Mouse (Mus musculus) embryonic facial prominence, embryonic 11.5 days (tissue): ENCODE results near the gene Thegl. TPM values are rescaled to one million over a fixed set of nuclear protein-coding genes. Genes with fewer than 3 reads are reported as not detected.
A peak's percentile ranks its signal among the peaks of the same experiment; 100 is the strongest.

ENCODE experiments used
- ATAC-seq: fragments of 200-750 bp; cut with Nextera tagmentation; replicated peaks from 2 replicates; pipeline ENCODE4 v1.8.0; 2017; ENCODE audit warnings: low read depth; ENCODE audit not compliant: insufficient number of reproducible peaks, low FRiP score, low TSS enrichment
- DNase-seq: peaks from one replicate; pipeline ENCODE4 v3.0.0-alpha.2; 2015; ENCODE audit warnings: low spot score
- H3K27ac ChIP-seq: fragments of 300-500 bp; sonication (generic); replicated peaks from 2 replicates; pipeline ENCODE4 v1.5.1; 2014; ENCODE audit warnings: mild to moderate bottlenecking, low read depth, low read length, control low read depth
- H3K27me3 ChIP-seq: fragments of 300-500 bp; sonication (generic); 2 replicates; pipeline ENCODE4 v1.6.1; 2014; ENCODE audit warnings: mild to moderate bottlenecking, low read length, moderate library complexity, mixed read lengths; ENCODE audit not compliant: control insufficient read depth, insufficient read depth
- H3K36me3 ChIP-seq: fragments of 300-500 bp; sonication (generic); replicated peaks from 2 replicates; pipeline ENCODE4 v1.6.1; 2014; ENCODE audit warnings: low read depth, mild to moderate bottlenecking, low read length, moderate library complexity, mixed read lengths; ENCODE audit not compliant: control insufficient read depth, insufficient read depth
- H3K4me1 ChIP-seq: fragments of 300-500 bp; sonication (generic); 2 replicates; pipeline ENCODE4 v1.6.1; 2014; ENCODE audit warnings: low read length, mixed read lengths; ENCODE audit not compliant: control insufficient read depth, insufficient read depth
- H3K4me2 ChIP-seq: fragments of 300-500 bp; sonication (generic); 2 replicates; pipeline ENCODE4 v1.6.1; 2014; ENCODE audit warnings: low read depth, mild to moderate bottlenecking, control low read depth, low read length, moderate library complexity
- H3K4me3 ChIP-seq: fragments of 300-500 bp; sonication (generic); 2 replicates; pipeline ENCODE4 v1.5.1; 2014; ENCODE audit warnings: low read depth, low read length, control low read depth
- H3K9ac ChIP-seq: fragments of 300-500 bp; sonication (generic); replicated peaks from 2 replicates; pipeline ENCODE4 v1.6.1; 2014; ENCODE audit warnings: mild to moderate bottlenecking, control low read depth, low read length
- H3K9me3 ChIP-seq: fragments of 300-500 bp; sonication (generic); replicated peaks from 2 replicates; pipeline ENCODE4 v1.6.1; 2016; ENCODE audit warnings: mild to moderate bottlenecking, low read length, inconsistent platforms, mixed read lengths; ENCODE audit not compliant: control insufficient read depth
- WGBS: fragments of 180-500 bp; shearing (Covaris S2); extraction: QIAGEN DNeasy Blood & Tissue Kit; methylation state at CpG from one replicate; pipeline ENCODE4 v1.1.7; 2014; 5-methylcytosine and 5-hydroxymethylcytosine counted together
- polyA plus RNA-seq: library from polyadenylated mRNA; unstranded; fragments of >200 nt; fragmentation: Nextera tagmentation; extraction: Ambion mirVana; gene quantifications from 2 replicates; pipeline ENCODE4 v1.2.1, GENCODE M21; 2014

Gene Thegl
- polyA plus RNA-seq, 1 experiment from 2014 or later: 0.13 TPM

DNA sequence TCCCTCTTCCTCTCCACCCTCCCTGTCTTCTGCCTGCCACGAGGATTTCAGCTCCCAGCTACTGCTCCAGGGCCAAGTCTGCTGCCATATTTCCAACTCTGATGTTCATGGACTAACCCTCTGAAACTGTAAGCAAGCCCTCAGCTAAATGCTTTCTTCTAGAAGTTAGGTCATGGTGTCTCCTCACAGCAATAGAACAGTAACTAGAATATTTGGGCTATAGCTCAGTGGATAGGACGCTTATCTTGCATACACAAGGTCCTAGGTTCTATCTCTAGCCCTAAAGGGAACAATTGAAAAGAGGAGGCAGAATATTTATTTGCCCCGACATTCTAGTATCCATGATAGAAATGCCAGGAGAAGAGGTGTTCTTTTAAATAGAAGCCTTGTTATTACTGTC lies 83.1 kb downstream of the Thegl start:
- H3K27ac ChIP-seq: no peak overlapping the region
- no peak for DNase-seq
- WGBS: 78% methylated on average over 3 of the region's 3 CpGs
- no peak overlapping the region for H3K4me2 ChIP-seq
- no peaks in the 10 kb centered on the region for H3K36me3 ChIP-seq
- no peak overlapping the region for H3K9ac ChIP-seq
- no peaks in the 10 kb centered on the region for H3K9me3 ChIP-seq
- no peak overlapping the region for H3K4me3 ChIP-seq
- peaks cover 2% of the 10 kb centered on the region; the same call in 1 of the 2 replicates for H3K27me3 ChIP-seq
- H3K4me1 ChIP-seq: no peaks in the 10 kb centered on the region
- ATAC-seq: no peak

DNA sequence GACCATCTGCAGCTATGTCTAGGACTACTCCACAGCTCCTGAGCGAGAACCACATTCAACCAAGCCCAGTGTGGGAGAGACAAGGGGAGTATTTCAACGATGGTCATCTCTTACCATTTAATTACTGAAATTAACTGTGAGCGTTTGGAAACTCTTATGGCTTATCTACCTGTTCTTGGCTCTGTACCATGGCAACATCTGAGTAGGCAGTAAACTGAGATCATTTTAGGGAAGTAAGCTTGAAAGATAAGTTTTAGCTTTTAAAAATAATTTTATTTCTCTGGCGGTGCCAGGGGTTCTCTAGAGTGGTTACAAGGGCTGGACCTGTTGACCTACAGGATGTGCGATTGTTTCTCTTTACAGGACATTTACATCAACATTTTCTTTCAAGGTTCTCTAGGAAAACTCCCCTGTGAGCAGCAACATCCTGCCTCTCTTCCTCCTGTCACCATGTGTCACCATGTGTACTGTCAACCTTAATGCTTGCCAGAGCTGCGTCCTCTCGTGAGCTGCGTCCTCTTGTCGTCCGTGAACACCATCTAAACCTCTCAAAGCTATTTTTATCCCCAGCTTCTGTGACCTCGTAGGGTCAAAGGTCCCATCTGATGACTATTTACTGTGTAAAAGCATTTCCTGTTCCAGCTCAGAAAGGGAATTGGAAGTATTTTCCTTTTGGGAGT lies 83.6 kb downstream of the Thegl start:
- Histone ChIP-seq H3K4me1 (no peaks in the 10 kb centered on the region), H3K4me3 (no peak overlapping the region), H3K9me3 (no peaks in the 10 kb centered on the region), H3K36me3 (no peaks in the 10 kb centered on the region), H3K27ac (no peak overlapping the region), H3K4me2 (no peak overlapping the region), H3K9ac (no peak overlapping the region), H3K27me3 (peaks cover 2% of the 10 kb centered on the region; the same call in 1 of the 2 replicates)
- 30% methylated on average over 11 of the region's 11 CpGs for WGBS
- ATAC-seq: no peak
- DNase-seq: peak; percentile 54

DNA sequence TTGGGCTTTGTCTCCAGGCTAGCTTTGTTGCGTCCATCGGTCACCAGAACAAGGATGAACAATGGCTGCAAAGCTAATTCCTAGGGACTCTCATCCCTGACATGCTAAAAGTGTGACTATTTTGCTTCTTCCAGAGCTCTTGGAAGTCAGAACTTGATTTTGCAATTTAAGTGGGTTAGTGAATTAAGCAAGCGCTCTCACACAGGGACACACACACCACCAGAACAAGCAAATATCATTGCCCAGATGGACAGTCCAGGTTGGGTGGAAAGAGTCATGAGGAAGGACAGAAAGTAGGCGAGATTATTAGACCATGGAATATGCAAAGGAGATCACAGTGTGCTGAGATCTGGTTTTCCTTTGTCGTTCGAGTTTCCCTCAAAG lies 84.2 kb downstream of the Thegl start:
- no peak overlapping the region for H3K27ac ChIP-seq
- no peak overlapping the region for H3K4me2 ChIP-seq
- no peaks in the 10 kb centered on the region for H3K4me1 ChIP-seq
- H3K9me3 ChIP-seq: no peaks in the 10 kb centered on the region
- peaks cover 2% of the 10 kb centered on the region; the same call in 1 of the 2 replicates for H3K27me3 ChIP-seq
- H3K4me3 ChIP-seq: no peak overlapping the region
- ATAC-seq (no peak), DNase-seq (no peak)
- 66% methylated on average over 6 of the region's 6 CpGs for WGBS
- H3K9ac ChIP-seq: no peak overlapping the region
- no peaks in the 10 kb centered on the region for H3K36me3 ChIP-seq

DNA sequence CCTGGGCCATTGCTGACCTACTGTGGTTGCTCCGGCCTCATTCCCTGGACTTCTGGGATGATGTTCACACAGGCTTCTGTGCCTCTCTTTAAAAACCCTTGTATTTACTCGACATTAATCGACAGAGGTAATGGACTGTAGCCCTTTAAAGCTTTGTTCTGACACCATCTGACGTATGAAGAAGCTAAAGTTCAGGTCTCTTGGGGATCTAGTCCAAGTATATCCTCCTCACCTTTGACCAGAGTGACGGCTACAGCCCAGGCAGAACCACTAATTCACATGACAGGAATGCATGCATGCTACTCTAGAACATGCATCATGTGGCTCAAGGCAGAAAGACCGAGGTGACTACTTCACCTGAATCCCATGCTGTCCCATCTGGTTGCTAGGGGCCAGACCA lies 84.9 kb downstream of the Thegl start:
- DNase-seq (no peak), ATAC-seq (no peak)
- H3K9ac ChIP-seq: no peak overlapping the region
- WGBS: 74% methylated on average over 6 of the region's 6 CpGs
- H3K9me3 ChIP-seq: no peaks in the 10 kb centered on the region
- H3K27me3 ChIP-seq: 0 out of 2 replicates have a peak, but pooled peaks cover 1% of the 10 kb centered on the region
- no peaks in the 10 kb centered on the region for H3K4me1 ChIP-seq
- H3K4me2 ChIP-seq: no peak overlapping the region
- H3K4me3 ChIP-seq: no peak overlapping the region
- no peak overlapping the region for H3K27ac ChIP-seq
- no peaks in the 10 kb centered on the region for H3K36me3 ChIP-seq

DNA sequence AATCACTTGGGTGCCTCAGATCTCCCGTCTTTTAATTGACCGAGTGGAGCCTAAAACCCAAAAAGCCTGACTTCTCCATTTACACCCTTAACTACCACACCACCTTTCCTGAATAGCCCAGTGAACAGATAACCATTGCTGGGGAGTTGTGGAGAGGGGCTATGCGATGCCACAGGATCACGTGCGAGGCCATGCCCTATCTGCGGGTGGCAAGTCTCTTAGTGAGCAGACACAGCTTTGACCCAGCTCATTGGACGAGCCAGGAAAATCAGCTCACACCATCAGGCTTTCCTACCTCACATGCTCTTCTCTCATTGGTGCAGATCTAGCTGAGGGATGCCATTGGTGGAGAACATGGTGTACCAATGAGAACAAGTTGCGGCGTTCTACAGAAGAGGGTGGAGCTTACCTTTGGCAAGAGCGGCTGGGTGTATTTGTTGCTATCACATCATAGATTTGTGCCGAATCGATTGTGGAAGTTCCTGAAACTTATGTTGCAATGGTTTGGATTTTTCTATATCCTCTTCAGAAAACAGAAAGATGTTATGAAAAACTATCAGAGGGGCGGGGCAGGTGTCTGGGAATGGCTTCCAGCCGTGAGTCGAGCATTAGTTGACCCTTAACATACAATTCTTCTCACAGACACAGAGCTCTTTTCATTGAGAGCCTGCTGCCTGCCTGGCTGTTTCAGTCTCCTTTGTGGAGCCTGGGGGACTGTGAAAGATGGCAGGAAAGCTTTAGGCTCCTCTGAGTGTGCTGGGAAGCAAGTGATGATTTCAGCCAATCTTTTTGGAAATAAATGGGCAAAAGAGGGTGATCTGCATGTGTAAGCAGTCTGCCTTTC lies 86.9 kb downstream of the Thegl start:
- Histone ChIP-seq H3K27me3 (no peaks in the 10 kb centered on the region), H3K9me3 (no peaks in the 10 kb centered on the region), H3K4me3 (no peak overlapping the region), H3K4me1 (no peaks in the 10 kb centered on the region), H3K9ac (no peak overlapping the region), H3K27ac (no peak overlapping the region), H3K4me2 (no peak overlapping the region), H3K36me3 (no peaks in the 10 kb centered on the region)
- WGBS: 73% methylated on average over 15 of the region's 15 CpGs
- ATAC-seq: no peak
- no peak for DNase-seq

DNA sequence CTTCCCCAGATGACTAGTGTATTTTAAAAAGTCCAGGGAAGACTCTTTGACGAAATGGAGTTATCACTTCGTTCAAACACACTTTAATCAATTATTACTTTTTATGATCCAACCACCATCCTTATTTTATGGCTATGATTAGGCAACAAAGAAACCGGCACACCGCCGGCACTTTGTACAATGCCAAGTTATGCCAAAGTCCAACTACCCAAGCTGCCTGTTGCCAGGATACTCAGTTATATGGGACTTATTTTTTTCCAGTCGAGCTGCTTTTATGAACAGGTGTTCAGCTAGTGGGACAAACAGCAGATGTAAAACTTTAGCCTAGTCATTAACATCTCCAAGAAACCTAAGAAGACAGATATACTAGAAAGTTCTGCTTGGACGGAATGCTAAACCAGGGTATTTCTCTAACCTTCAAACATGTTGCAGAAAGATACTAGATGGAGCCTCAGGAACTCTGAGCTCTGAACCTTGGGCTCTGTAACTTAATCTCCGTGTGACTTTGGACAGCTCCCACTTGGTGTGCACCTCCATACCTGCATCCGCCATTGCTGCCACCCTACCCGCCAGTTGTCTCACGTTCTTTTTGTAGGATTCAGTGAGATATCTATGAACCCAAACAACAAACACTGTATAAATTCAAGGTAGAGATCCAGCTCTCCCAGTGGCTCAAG lies 91.5 kb downstream of the Thegl start:
- DNase-seq: no peak
- no peaks in the 10 kb centered on the region for H3K27me3 ChIP-seq
- no peak overlapping the region for H3K4me3 ChIP-seq
- no peak for ATAC-seq
- WGBS: 89% methylated on average over 11 of the region's 11 CpGs
- H3K36me3 ChIP-seq: no peaks in the 10 kb centered on the region
- no peak overlapping the region for H3K9ac ChIP-seq
- H3K4me2 ChIP-seq: no peak overlapping the region
- no peaks in the 10 kb centered on the region for H3K4me1 ChIP-seq
- no peak overlapping the region for H3K27ac ChIP-seq
- no peaks in the 10 kb centered on the region for H3K9me3 ChIP-seq

DNA sequence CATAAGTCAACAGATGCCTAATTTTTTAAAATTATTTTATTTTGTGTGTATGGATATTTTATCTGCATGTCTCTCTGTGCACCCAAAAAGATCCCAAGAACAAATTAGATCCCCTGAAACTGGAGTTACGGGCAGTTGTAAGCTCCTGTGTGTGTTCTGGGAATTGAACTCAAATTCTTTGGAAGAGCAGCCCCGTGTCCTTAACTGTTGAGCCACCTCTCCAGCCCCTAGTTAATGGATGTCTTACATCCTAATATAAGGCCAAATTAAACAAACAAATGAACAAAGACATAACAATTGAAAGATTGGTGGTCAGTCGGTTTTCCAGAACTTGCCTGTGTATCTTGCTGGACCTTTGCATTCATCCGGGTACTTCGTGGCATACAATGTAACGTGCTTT lies 93.0 kb downstream of the Thegl start:
- Histone ChIP-seq H3K4me2 (no peak overlapping the region), H3K4me1 (no peaks in the 10 kb centered on the region), H3K4me3 (no peak overlapping the region), H3K9me3 (no peaks in the 10 kb centered on the region), H3K36me3 (no peaks in the 10 kb centered on the region), H3K27me3 (no peaks in the 10 kb centered on the region), H3K9ac (no peak overlapping the region), H3K27ac (no peak overlapping the region)
- ATAC-seq: no peak
- DNase-seq: no peak
- 91% methylated on average over 6 of the region's 6 CpGs for WGBS

DNA sequence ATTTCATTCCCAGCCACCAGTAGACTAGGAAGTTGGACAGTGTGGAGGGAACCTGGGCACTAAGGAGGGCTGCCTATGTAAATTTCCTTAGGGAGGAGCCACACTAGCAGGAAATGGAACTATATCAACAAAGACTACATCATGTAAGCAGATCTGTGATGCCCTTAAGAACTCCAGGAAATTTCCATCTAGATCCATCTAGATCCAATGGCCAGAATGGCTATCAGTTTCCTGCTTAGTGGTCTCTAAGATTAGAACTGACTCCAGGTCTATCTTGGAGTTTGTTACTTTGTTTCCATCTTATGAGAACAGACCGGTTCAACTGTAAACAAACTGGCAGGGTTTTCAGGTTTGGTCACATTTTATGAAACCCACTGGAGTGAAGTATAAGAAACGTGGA lies 94.0 kb downstream of the Thegl start:
- Histone ChIP-seq H3K27ac (no peak overlapping the region), H3K4me3 (no peak overlapping the region), H3K9me3 (no peaks in the 10 kb centered on the region), H3K4me2 (no peak overlapping the region), H3K9ac (no peak overlapping the region), H3K36me3 (no peaks in the 10 kb centered on the region), H3K27me3 (no peaks in the 10 kb centered on the region), H3K4me1 (no peaks in the 10 kb centered on the region)
- WGBS: 87% methylated on average over 2 of the region's 2 CpGs
- DNase-seq: no peak
- no peak for ATAC-seq
